Mouse (Mus musculus) kidney, postnatal 4 days (tissue): Measurements from ENCODE around the gene Foxe3.
"Not testable (repeated sequence)": the region's sequence is repeated elsewhere in the genome, so short reads cannot be mapped to it uniquely, and the experiment has no call there.

Source experiments
- DNase-seq, 2 experiments: peaks; one replicate each; pipeline ENCODE4 v3.0.0; 2021; ENCODE audit warnings: mixed read lengths in 2 of 2

Gene Foxe3

GRCm38 (mm10) chr4:114925917-114926312 is at the start of gene Foxe3:
TSS of gene Foxe3 (minus strand) at chr4:114926013.
- no peak for DNase-seq

GRCm38 (mm10) chr4:114973229-114973740 is 47.5 kb upstream of the Foxe3 start:
- no peak for DNase-seq

DNA sequence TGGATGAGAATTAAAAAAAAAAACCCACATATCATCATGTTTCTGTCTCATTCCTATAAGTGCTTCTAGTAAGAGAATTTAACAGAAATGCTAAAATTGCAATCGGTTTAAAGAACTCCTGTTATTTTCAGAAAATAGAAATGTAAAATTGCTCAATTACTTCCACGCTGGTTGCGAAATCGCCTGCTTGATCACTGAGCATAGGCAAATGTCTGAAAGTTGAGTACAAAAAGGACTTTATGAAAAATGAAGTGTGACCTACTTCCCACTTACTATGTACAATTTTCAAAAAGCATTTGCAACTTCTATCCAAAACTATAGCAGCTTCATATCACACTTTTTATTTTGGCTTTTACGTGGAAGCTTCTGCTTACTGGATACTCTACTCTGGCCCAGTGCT is 44.9 kb upstream of the Foxe3 start:
- no peak for DNase-seq

DNA sequence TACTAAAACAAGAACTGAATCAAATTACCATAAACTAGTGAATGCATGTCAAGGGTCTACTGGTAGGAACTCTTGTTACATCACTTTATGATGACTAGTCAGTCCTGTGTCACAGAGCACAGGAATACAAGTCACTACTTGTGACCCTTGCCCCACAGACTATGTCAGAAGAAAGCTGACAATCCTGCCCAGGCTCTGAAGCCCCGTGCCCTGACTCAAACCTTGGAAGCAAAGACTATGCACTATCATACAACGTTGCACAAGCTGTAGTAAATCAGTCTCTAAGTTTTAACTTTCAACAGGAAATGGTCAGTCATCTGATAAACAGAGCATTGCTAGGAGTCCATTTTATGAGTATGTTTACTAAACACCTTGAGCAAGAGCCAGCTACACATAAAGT is 35.1 kb upstream of the Foxe3 start:
- DNase-seq: not testable (repeated sequence)

DNA sequence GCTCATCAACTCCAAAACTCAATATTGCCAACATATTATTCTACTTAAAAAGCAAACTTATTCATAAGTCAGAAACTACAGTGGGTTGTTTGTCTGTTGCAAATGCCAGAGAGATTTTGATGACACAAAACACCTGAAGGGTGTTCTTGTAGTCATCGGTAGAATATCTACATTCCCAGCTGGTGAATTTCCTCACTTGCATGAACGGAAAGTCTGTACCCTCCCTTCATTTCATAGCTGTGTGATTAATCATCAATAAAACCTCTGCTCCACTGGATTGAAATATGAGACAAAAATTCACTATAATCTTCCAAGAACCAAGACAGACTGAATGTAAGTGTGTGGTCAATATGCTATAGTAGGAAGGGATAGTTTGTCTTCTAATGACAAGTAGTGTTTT is 33.7 kb upstream of the Foxe3 start:
- DNase-seq: no peak

DNA sequence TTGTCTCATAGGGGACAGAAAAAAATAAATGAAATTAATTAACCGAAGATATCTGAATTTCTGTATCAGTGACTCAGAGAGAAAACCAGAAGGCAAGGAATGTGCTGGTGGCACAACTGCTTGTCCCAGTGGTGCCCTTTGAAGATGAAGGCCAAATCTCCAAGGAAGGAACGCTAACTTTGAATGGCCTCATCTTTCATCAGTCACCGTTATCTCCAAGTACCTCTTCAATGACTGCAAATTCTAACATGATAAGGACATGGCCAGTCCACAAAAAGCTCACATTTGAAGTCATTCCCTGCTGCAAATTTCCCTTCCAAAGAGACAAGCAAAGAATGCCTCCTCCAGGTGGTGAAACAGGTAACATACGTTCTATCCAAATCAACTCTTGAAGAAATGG is 33.0 kb upstream of the Foxe3 start:
- no peak for DNase-seq

DNA sequence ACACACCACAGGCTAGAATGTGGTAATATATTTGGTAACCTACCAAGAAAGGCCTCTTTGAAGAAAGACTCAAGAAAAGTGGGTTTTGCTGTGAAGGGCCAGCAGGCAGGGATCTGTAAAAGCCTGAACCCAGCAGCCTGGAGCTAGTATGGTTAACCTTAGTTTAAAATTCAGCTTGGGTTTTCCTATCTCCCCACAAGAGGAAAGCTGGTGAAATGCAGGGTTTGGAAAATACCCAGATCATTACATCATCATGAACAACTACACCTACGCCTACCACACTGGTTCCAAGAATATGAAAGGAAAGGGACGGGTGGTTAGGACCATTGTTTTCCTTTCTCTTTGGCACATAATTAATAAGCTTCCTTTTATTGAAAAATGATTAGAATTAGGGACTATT is 32.4 kb upstream of the Foxe3 start:
- DNase-seq: no peak

GRCm38 (mm10) chr4:114957403-114957802 is 31.6 kb upstream of the Foxe3 start:
- DNase-seq: peak in 1 of 2 experiments; percentile 19

DNA sequence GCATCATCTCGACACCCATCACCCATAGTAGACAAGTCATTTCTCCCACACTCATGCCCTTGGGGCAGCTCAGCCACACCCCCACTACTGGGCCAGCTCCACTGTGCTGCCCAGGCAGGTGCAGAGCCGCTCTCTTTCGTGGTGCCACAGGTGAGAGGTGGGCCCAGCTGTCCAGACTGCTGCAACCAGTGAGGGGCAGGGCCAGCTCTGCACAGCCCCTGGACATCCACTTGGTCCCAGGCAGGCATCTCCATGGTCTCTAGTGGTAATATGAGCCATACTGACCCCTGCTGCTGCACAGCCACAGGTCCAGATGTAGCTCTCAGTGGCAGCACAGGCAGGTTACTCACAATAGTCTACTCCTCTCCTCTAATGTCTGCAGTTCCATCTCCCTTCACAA is 27.4 kb upstream of the Foxe3 start:
- no peak for DNase-seq

- DNase-seq: no peak
These were observed 22.2 kb upstream of the Foxe3 start for GRCm38 (mm10) chr4:114947852-114948481.

DNA sequence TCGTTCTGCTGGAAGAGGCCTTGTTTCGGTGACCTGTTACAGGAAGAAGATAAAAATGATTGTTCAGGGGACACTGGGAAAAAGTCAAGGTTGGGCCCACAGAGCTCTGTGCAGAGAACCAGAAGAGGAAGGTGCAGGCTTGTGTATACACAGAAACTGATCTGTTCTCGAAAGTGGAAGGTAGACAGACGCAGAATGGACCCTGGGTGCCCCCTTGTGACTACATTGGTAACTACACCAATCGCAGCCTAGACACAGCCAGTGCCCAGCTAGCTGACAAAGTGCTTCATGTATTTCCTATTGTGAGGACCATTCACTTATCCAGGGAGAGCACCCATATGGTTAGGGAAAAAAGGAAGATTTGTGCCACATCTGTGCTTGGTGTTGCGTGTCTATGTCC is 21.6 kb upstream of the Foxe3 start:
- peak; percentile 89 to 91 for DNase-seq

DNA sequence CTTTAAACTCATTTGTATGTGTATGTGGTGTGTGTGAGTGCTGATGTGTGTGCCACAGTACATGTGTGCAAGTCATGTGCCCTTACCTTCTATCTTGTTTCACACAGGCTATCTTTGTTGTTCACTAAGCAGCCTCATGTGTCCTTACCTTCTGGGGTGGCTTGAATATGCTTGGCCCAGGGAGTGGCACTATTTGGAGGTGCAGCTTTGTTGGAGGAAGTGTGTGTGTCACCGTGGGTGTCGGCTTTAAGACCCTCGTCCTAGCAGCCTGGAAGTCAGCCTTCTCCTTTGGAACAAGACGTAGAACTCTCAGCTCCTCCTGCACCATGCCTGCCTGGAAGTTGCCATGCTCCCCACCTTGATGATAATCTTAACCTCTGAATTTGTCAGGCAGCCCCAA is 20.6 kb upstream of the Foxe3 start:
- no peak for DNase-seq

DNA sequence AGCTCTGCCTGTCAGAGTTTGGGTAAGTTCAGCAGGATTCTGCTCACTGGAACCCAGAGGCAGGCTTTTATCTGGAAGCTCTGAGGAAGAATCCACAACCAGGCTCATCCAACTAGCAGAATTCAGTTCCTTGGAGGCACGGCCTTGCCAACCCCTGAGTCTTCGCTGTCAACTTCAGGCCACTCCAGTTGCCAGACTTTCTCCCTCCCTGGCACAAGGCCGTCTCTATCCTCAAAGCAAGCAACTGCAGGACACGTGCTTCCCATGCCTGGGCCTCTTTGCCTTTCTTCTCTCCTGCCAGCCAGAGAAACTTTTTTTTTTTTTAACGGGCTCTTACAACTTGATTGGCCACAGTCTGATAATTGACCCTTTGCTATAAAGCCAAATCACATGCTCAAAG is 19.2 kb upstream of the Foxe3 start:
- no peak for DNase-seq

DNA sequence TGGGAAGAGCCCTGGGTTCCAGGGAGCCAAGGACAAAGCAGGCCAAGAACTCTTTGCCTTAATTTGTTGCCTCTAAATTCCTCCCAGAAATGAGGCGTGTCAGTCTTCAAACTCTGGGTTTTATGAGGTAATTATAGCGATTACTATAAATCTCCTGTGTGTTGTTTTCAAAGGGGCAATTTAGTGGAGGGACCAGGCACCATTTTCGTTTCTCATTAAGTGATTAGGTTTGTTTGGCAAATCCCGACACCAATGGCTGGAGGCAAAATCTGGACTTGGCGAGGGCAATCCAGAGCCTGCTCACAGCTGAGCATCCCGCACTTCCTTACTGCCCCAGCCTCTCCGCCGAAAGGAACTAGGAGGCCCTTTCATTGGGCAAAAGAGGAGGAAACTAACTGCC is 16.8 kb upstream of the Foxe3 start:
- DNase-seq: peak in 1 of 2 experiments; percentile 31

GRCm38 (mm10) chr4:114942112-114942511 is 16.3 kb upstream of the Foxe3 start:
- DNase-seq: no peak

DNA sequence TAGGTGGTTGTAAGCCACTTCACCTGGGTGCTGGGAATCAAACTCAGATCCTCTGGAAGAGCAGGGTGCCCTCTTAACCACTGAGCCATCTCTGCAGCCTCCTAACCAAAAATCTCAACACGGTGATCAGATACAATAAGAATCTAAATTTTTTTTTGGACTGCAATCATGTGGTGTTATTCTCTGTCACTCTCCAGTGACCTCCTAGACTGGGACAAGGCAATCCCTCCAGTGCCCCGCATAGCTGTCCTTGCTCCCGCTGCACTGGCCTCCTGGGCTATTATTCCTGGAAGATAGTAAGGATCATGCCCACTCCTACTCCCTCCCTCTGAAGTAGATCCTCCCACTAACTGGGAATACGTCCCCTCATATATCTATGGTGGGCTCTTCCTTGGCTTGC is 15.5 kb upstream of the Foxe3 start:
- DNase-seq: no peak

DNA sequence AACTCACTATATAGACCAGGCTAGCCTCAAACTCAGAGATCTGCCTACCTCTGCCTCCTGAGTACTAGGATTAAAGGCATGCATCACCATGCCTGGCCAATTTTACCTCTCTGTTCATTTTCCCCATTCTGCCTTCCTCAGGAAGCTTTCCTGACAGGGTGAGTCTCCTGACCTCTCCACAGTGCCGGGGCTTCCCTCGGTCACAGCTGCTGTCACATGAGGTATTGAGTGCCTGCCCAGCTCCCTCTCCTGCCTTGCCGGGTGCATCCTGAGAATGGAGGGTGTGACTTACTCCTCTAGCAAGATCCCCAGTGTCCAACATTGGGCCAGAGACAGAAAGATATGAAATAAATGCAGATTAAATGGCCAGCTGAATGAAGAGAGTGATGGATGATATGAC is 12.4 kb upstream of the Foxe3 start:
- no peak for DNase-seq

DNA sequence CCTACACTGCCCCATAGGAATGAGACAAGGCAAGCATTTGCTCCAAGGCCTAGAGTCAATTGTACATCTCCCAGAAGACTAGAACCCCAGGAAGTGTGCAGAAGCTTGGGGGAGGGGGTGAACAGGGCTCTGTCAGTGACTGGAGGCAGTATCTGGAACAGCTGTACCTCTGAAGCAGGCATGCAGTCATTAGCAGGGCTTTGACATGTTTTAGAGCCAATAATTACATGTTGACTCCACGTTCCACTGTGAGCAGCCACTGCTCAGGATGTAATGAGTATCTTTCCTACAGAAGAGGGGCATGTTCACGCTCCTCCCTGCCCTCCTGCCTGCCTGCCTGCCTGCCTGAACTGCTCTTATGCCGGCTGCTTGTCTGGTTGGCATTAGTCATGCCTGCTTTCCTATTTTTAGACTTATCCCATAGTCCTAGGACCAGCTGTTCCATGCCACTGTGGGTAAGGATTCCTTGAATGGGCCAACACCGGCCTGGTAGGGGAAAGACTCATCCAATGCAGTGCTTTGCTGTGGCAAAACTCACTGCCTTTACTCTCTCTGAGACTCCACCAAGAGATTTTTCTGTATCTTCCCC is 11.7 kb upstream of the Foxe3 start:
- no peak for DNase-seq

GRCm38 (mm10) chr4:114934188-114934587 is 8.4 kb upstream of the Foxe3 start:
- DNase-seq: no peak

- DNase-seq: no peak
These were observed 6.9 kb upstream of the Foxe3 start for GRCm38 (mm10) chr4:114932747-114933146.

DNA sequence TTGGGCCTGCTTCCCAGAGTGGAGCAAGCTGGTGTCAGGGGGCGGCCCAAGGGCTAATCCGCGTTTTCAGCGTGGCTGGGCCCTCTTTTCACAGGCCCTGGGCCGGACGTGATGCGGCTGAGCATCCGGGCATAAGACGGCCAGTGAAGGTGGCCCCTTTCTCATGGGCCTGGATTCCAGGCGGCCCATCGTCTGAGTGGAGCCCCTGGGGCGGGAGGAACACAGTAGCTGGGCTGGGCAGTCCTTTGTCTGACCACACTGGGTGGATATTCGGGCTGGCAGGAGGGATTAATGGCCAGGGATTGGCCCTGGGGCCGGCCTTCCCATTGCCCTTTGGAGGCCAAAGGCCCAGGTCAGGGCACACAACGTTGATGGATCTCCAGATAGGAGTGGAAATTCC is 3.3 kb upstream of the Foxe3 start:
- no peak for DNase-seq

DNA sequence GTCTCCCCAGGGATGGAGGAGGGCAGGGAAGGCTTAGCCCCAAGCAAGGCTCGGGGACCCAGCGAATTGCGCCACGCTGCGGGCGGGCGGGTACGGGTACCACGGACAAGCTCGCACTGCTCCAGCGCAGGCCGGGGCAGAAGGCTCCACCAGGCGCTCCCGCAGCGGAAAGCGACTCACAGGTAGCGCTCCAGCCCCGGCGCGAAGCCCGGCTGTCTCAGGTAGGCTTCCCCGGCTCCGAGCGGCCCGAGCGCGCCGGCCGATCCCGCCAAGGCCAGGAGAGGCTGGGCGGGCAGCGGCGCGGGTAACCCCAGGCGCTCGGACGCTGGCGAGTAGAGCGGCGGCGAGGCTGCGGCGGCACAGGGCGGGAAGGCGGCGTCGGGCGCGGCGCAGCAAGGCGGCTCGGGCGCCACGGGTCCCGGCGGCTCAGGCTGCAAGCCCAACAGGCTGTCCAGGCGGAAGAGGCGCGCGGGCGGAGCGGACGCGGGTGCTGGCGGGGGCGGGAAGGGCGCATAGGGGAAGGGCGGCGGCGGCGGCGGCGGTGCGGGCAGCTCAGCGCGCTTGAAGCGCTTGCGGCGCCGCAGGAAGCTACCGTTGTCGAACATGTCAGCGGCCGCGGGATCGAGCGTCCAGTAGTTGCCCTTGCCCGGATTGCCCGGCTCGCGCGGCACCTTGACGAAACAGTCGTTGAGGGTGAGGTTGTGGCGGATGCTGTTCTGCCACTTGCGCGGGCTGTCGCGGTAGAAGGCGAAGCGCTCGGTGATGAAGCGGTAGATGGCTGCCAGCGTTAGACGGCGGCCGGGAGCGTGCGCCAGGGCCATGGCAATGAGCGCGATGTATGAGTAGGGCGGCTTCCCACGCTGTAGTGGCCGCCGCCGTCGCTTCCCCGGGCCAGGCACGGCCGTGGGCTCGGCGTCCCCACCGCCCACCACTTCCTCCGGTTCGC is 569 bp downstream of the Foxe3 start:
- DNase-seq: peak; percentile 55 to 71

- peak; percentile 79 to 81 for DNase-seq
These were observed 8.7 kb downstream of the Foxe3 start for GRCm38 (mm10) chr4:114917091-114917490.

GRCm38 (mm10) chr4:114916056-114916455 is 9.8 kb downstream of the Foxe3 start:
- DNase-seq: peak in 1 of 2 experiments; percentile 2
